Mouse (Mus musculus): ENCODE measurements at regions not wholly inside any gene's neighbourhood (a gene's known extent, or its start where the extent isn't known, plus 50 kb on each side); places are given as distances from the start of the nearest gene placed in this dataset.

GRCm38 (mm10) chr15:61766544-61767094, 843.8 kb upstream of the A1bg start:
- no peak for DNase-seq

DNA sequence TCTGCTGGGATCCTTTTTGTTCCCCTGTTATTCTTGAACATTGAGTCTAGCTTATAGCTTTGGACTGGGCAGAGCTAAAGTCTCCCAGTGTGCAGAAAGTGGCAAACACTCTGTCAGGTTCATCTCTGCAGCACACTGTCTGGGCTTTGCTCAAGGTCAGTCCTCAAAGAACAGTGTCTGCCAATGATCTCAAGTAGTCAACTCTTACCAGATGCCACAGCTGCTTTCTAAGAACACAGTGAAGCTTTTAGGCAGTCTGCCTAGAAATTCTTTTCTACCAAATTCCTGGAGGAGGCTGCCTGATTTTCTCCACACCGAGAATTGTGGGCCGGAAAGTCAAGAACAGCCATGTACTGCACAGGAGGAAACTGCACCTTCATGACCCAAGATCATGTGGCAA, 831.0 kb upstream of the A1bg start:
- DNase-seq = no peak

GRCm38 (mm10) chr15:61723696-61724095, 800.9 kb upstream of the A1bg start:
- no peak for DNase-seq

DNA sequence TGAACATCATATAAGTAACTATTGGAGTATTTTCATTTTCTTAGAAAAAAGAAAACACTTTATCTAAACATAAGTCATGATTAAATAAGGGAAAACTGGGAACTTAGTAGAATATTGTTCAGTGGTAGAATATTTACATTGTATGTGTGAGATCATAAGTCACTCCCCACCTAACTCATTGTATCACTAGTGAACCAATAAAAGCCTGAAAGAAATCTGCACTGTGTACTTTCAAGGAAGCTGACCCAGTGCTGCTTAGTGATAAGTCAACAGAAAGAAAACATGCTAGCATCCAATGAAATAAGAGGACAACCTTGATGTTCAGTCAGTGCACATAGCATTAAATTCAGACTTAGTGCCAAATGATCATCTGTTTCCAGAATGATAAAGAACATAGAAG, 795.7 kb upstream of the A1bg start:
- no peak for DNase-seq

- DNase-seq = no peak
Observed at GRCm38 (mm10) chr15:61717216-61717615, 794.4 kb upstream of the A1bg start.

- DNase-seq = no peak
Observed at GRCm38 (mm10) chr15:61713953-61714352, 791.1 kb upstream of the A1bg start.

GRCm38 (mm10) chr15:61708928-61709327, 786.1 kb upstream of the A1bg start:
- no peak for DNase-seq

GRCm38 (mm10) chr15:61707952-61708351, 785.1 kb upstream of the A1bg start:
- peak; percentile 55 for DNase-seq

GRCm38 (mm10) chr15:61692679-61693078, 769.9 kb upstream of the A1bg start:
- DNase-seq = no peak

DNA sequence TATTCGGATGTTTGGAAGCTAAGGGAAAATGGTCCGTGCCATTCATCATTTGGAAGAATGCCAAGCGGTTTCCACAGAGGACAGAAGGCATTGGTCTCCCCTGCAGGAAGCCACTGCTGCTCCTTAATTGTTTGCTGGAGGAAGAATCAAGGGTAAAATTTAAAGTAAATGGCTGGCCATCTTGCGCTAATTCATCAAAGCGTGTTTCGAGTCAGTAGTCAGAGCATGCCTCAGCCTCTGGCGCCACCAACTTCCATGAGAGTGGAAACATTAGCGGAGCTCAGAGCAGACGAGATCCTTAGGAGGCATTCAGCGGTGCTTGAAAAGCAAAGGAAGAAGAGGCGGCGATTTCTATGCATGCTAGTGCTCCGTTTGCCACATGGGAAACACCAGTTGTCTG, 767.6 kb upstream of the A1bg start:
- no peak for DNase-seq

DNA sequence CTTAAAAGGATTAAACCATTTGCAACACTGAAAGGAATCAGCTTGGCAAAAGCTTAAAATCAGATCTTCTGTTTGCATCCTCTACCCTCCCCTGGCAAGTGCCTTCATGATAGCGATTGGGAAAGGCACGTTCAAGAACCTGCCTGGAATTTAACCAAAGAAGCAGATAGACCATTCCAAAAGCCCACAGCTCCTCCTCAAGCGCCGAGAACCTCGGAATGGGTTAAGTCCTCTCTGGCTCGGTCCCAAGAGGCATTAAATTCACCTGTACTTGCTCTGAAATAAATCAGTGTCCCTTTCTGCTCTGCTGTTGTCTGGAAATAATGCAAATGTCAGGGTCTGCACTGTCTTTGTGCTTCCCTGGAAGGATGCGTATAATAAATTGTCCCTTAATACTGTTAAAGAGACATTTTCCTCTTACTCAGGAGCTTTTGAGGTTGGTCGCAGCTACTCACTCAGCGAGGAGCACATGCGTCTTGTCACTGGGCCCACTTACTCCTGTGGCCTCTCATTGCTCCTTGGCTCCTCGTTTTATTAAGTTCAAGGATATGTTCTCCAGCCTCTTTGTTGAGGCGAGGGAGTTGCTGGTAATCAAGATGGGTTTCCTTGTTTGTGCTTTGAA, 767.1 kb upstream of the A1bg start:
- DNase-seq = no peak

DNA sequence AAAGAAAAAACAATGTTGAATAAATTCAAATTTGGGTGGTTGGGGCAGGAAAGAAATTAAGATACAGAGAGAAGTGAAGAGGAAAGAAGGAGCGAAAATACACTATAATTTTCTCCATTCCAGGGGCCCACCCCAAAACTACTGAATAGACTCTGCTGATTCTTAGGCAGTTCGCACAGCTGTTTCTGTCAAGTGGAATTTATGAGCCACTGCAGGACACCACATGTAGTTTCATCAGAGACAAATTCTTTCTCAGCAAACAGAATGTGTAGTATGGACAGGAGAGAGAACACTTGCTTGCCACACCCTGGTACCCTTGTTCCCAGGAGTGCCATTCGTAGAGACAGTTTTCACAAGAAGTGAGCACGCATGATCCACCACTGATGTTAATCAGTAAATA, 760.2 kb upstream of the A1bg start:
- DNase-seq = no peak

DNA sequence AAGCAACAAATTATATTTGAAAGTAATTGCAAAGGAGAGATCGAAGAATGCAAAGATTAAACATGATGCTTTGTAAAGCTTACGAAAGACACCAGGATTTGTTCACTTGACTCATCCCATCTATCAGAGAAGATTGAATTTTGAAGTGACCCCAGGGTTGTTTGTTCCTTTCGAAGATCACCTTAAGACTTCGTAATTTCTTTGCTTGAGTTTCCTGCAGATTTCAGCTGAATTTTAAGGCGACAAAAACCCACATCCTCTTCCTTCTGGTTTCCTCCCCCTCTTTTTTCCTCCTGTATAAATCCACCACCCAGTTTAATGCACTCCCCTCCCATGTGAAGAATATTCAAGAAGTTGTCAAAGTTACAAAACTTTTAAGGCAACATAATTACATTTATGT, 747.7 kb upstream of the A1bg start:
- DNase-seq = no peak

DNA sequence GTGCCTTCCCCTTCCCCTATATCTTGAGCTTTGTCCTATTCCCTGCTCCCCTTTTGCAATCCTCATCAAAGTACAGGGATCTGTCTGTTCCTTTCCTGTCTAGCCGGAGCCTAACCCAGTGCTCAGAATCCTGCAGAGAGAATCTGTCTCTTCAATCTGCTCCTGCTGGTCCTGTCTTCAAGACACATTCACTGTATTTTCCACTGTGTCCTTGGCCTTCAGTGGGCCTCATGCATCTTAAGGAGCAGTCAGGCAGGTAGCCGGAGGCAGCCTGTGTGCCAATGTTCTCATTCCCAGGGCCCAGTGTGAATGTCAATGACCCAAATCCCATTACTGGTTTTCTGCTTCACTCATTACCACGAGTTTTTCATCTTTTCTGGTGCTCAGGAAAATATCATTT, 737.8 kb upstream of the A1bg start:
- no peak for DNase-seq

DNA sequence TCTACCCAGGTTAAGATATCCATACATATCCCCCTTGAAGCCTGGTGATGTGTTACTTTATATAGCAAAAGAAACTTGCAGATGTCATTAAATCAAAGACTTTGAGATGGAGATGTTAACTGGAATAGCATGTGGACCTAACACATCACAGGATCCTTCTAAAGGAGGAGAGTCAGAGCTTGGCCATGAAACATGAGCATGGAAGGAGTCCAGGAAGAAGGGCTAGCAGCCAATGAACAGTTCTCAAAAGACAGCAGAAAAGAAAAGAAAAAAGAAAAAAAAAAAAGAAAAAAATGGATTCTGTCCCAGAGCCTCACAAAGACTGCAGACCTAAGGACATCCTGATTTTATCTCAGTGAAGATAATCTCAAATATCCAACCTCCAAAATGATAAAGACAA, 734.1 kb upstream of the A1bg start:
- DNase-seq = no peak

DNA sequence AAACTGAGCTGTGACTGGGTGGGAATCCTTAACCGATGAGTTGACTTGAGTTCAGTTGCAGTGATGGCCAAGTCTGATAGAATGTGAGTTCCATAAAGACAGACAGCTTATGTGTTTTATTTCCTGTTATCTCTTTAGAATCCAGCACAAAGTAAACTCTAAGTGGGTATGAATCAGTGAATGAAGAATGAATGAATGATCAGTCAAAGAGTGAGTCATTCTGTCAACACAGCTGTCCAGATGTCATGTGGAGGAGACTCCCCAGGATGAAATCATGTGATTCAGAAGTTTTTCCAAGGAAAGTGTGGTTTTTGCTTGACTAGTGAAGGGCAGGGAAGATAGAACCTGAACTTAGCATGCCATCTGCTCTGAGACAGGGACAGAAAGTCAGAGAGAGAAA, 732.0 kb upstream of the A1bg start:
- DNase-seq = no peak

DNA sequence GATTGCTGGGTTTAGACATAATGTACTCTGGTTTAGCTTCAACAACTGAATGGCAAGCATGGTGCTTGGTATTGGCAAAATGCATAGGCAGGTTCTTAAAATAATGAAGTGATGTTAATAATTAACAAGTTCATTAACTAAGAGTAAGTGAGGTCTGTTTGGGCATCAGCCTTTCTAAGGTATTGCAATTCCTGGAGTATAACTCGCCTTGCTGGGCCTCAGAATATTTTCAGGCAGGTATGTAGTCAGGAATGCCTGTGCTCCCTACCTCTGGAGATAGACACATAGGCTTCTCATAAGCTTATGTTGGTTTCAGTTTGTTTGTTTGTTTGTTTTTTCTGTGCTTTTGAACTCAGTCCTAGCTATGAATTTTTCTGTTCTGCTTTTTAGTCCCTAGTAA, 731.0 kb upstream of the A1bg start:
- DNase-seq = no peak

DNA sequence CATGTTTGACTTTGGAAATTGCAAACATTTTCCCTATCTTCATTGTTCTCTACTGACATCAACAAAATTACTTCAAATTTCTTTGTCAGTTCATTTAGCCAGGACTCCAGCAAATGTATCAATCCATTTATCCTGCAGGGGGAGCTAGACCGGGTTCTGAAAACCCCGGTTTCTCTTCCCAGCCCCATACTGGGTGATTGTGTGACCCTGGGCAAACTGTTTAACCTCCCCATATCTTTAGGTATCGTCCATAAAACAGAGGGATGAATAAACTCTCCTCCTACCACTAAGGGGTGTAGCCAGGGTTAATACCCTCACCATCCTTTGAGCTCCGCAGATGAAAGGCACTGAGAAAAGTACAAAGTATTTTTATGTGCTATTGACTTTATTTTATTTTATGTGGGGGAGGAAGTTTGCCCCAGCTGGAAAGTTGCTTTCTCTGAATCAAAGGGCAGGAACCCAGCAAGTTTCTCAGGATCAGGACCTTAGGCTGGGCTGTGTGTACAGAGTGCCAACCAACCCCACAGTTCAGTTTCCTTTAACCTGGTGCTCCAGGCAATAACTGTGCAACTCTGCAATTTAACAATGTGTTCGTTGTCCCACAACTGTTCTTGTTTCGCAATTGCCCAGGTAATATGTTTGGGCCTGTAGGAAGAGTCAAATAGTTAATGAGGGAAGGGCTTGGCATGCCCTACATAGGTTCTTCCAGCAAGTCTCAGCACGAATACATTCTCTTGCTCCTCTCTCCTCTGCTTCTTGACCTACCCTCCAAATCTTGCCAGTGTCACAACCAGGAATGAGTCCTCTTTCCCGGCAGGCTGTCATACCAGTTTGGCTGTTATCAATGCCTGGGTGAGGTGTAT, 696.1 kb upstream of the A1bg start:
- DNase-seq = no peak

DNA sequence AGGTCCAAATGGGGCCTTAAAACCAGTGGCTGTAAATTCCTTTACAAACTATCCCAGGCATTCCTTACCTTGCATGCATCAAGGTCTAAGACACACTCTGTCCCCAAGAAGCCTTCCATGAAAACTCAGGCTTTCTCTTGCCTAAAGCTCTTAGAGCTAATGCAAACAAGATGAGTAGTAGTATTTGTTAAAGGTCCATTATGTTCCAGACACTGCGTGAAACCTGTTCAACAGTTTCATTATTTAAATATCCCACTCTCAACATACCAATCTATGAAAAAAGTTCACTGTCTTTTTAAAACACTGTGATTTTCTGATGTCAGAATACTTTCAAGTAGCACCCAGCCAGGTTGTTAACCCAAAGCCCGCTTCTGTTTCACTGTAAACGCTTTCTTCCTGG, 687.9 kb upstream of the A1bg start:
- DNase-seq = no peak

DNA sequence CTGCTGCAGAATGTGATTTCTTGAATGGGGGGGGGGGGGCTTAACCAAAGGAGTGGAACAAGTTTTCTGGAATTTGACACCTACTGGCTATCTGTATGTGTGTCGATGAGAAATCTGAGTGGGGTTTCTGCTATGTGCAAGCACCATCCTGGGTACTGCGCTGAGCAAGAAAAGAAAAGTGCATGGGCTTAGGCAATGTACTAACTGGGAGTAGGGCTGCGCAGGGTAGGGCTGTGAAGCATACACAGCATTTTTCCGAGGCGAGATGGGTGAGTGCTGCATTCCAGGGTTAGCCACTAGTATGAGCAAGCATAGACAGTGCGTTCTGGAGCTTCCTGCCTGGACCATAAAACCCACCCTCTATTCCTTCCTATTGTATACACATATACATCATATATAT, 686.8 kb upstream of the A1bg start:
- no peak for DNase-seq

GRCm38 (mm10) chr15:61608301-61608731, 685.5 kb upstream of the A1bg start:
- peak; percentile 3 for DNase-seq

- no peak for DNase-seq
Observed at GRCm38 (mm10) chr15:61599734-61600133, 676.9 kb upstream of the A1bg start.

GRCm38 (mm10) chr15:61596318-61596717, 673.5 kb upstream of the A1bg start:
- DNase-seq = no peak

DNA sequence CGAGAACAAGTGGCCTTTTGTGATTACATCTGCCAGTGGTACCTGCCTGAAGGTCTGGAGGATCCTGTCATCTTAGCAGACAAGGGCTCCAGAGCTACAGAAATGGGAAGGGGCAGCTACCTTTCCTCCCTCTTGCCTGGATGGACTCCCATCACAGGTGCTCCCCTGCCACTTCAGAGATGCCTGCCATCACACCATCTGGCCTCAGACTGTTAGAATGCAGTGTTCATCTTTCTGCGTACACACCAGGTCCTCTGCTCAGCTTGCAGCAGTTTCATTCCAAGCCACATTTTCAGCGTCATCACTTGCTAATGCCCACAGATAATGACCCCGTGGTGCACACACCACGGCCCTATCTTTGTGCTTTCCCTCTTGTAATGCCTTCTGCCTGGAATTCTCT, 666.1 kb upstream of the A1bg start:
- no peak for DNase-seq

All from adrenal gland, adult 8-10 months (tissue).